Mouse (Mus musculus): ENCODE data around the gene Hfe. TPM values are rescaled to one million over a fixed set of nuclear protein-coding genes. Genes with fewer than 3 reads are reported as not detected.

Hfe gene
- polyA plus RNA-seq, 1 experiment from 2014 or later: 3.0 TPM

Small RNA genes within 50 kb of the gene (microRNA-seq; reads per million reads assigned to microRNA genes)
- not detected for gene Gm44314
- not detected for gene Gm44350
- gene Gm44484: not detected

Other genes with a start within 250 kb of the Hfe start
- 0.09 and 0.25 TPM in 2 replicates for gene Btn1a1, start 245.0 kb downstream of the Hfe start, polyA plus RNA-seq (2015; fragmentation: Nextera tagmentation; extraction: Ambion mirVana)
- gene Btn2a2, start 222.0 kb downstream of the Hfe start, polyA plus RNA-seq (2015; fragmentation: Nextera tagmentation; extraction: Ambion mirVana): not detected in 2 replicates
- gene Hist1h4h, start 179.8 kb downstream of the Hfe start, polyA plus RNA-seq (2015; fragmentation: Nextera tagmentation; extraction: Ambion mirVana): 3.3 and 5.1 TPM in 2 replicates
- 0.69 TPM in 1 of 2 replicates, not detected in the other for gene Hist1h2af, start 176.9 kb downstream of the Hfe start, polyA plus RNA-seq (2015; fragmentation: Nextera tagmentation; extraction: Ambion mirVana)
- gene Hist1h3g, start 175.4 kb downstream of the Hfe start, polyA plus RNA-seq (2015; fragmentation: Nextera tagmentation; extraction: Ambion mirVana): 2.2 TPM in 1 of 2 replicates, not detected in the other
- 0.15 and 0.44 TPM in 2 replicates for gene Hist1h2bh, start 167.5 kb downstream of the Hfe start, polyA plus RNA-seq (2015; fragmentation: Nextera tagmentation; extraction: Ambion mirVana)
- gene Hist1h3f, start 166.8 kb downstream of the Hfe start, polyA plus RNA-seq (2015; fragmentation: Nextera tagmentation; extraction: Ambion mirVana): 0.27 and 0.32 TPM in 2 replicates
- not detected in 2 replicates for gene Hist1h4f, start 159.2 kb downstream of the Hfe start, polyA plus RNA-seq (2015; fragmentation: Nextera tagmentation; extraction: Ambion mirVana)
- 0.14 and 0.15 TPM in 2 replicates for gene Hist1h1d, start 157.6 kb downstream of the Hfe start, polyA plus RNA-seq (2015; fragmentation: Nextera tagmentation; extraction: Ambion mirVana)
- 1.0 and 1.4 TPM in 2 replicates for gene Hist1h3e, start 148.5 kb downstream of the Hfe start, polyA plus RNA-seq (2015; fragmentation: Nextera tagmentation; extraction: Ambion mirVana)
- gene Hist1h2ae, start 139.6 kb downstream of the Hfe start, polyA plus RNA-seq (2015; fragmentation: Nextera tagmentation; extraction: Ambion mirVana): 14.8 and 15.4 TPM in 2 replicates
- gene Hist1h2bg, start 139.5 kb downstream of the Hfe start, polyA plus RNA-seq (2015; fragmentation: Nextera tagmentation; extraction: Ambion mirVana): 2.6 and 4.0 TPM in 2 replicates
- 1.3 and 1.5 TPM in 2 replicates for gene Hist1h2bf, start 136.7 kb downstream of the Hfe start, polyA plus RNA-seq (2015; fragmentation: Nextera tagmentation; extraction: Ambion mirVana)
- gene Hist1h2ad, start 136.5 kb downstream of the Hfe start, polyA plus RNA-seq (2015; fragmentation: Nextera tagmentation; extraction: Ambion mirVana): 1.6 TPM in 1 of 2 replicates, not detected in the other
- gene Hist1h3d, start 135.1 kb downstream of the Hfe start, polyA plus RNA-seq (2015; fragmentation: Nextera tagmentation; extraction: Ambion mirVana): 0.82 and 1.2 TPM in 2 replicates
- gene Hist1h4d, start 129.3 kb downstream of the Hfe start, polyA plus RNA-seq (2015; fragmentation: Nextera tagmentation; extraction: Ambion mirVana): 34.2 and 34.9 TPM in 2 replicates
- gene Hist1h2be, start 89.7 kb downstream of the Hfe start, polyA plus RNA-seq (2015; fragmentation: Nextera tagmentation; extraction: Ambion mirVana): 1.7 and 1.8 TPM in 2 replicates
- 5.4 and 5.5 TPM in 2 replicates for gene Hist1h1e, start 88.3 kb downstream of the Hfe start, polyA plus RNA-seq (2015; fragmentation: Nextera tagmentation; extraction: Ambion mirVana)
- 0.32 and 0.37 TPM in 2 replicates for gene Hist1h2ac, start 26.9 kb downstream of the Hfe start, polyA plus RNA-seq (2015; fragmentation: Nextera tagmentation; extraction: Ambion mirVana)
- 17.3 and 17.7 TPM in 2 replicates for gene Hist1h2bc, start 26.7 kb downstream of the Hfe start, polyA plus RNA-seq (2015; fragmentation: Nextera tagmentation; extraction: Ambion mirVana)
- gene Hist1h1t, start 15.0 kb downstream of the Hfe start, polyA plus RNA-seq (2015; fragmentation: Nextera tagmentation; extraction: Ambion mirVana): not detected in 2 replicates
- gene Hist1h4c, start 12.4 kb downstream of the Hfe start, polyA plus RNA-seq (2015; fragmentation: Nextera tagmentation; extraction: Ambion mirVana): 1.8 and 3.0 TPM in 2 replicates
- 6.9 and 8.3 TPM in 2 replicates for gene Hist1h1c, start 28.0 kb upstream of the Hfe start, polyA plus RNA-seq (2015; fragmentation: Nextera tagmentation; extraction: Ambion mirVana)
- 0.41 and 1.4 TPM in 2 replicates for gene Hist1h3c, start 34.7 kb upstream of the Hfe start, polyA plus RNA-seq (2015; fragmentation: Nextera tagmentation; extraction: Ambion mirVana)
- 0.37 and 0.83 TPM in 2 replicates for gene Hist1h2bb, start 35.9 kb upstream of the Hfe start, polyA plus RNA-seq (2015; fragmentation: Nextera tagmentation; extraction: Ambion mirVana)
- gene Hist1h2ab, start 40.3 kb upstream of the Hfe start, polyA plus RNA-seq (2015; fragmentation: Nextera tagmentation; extraction: Ambion mirVana): 4.6 and 7.2 TPM in 2 replicates
- 0.67 and 1.2 TPM in 2 replicates for gene Hist1h3b, start 41.4 kb upstream of the Hfe start, polyA plus RNA-seq (2015; fragmentation: Nextera tagmentation; extraction: Ambion mirVana)
- 2.0 TPM in 1 of 2 replicates, not detected in the other for gene Hist1h4b, start 46.2 kb upstream of the Hfe start, polyA plus RNA-seq (2015; fragmentation: Nextera tagmentation; extraction: Ambion mirVana)
- not detected in 2 replicates for gene Hist1h4a, start 50.4 kb upstream of the Hfe start, polyA plus RNA-seq (2015; fragmentation: Nextera tagmentation; extraction: Ambion mirVana)
- gene Hist1h3a, start 51.5 kb upstream of the Hfe start, polyA plus RNA-seq (2015; fragmentation: Nextera tagmentation; extraction: Ambion mirVana): 0.77 and 0.98 TPM in 2 replicates
- 0.41 and 0.48 TPM in 2 replicates for gene Hist1h1a, start 52.8 kb upstream of the Hfe start, polyA plus RNA-seq (2015; fragmentation: Nextera tagmentation; extraction: Ambion mirVana)
- not detected in 2 replicates for gene Trim38, start 59.1 kb upstream of the Hfe start, polyA plus RNA-seq (2015; fragmentation: Nextera tagmentation; extraction: Ambion mirVana)
- not detected in 2 replicates for gene Slc17a2, start 96.1 kb upstream of the Hfe start, polyA plus RNA-seq (2015; fragmentation: Nextera tagmentation; extraction: Ambion mirVana)
- not detected in 2 replicates for gene Slc17a3, start 128.6 kb upstream of the Hfe start, polyA plus RNA-seq (2015; fragmentation: Nextera tagmentation; extraction: Ambion mirVana)
- not detected in 2 replicates for gene Slc17a1, start 156.9 kb upstream of the Hfe start, polyA plus RNA-seq (2015; fragmentation: Nextera tagmentation; extraction: Ambion mirVana)
- gene Slc17a4, start 204.2 kb upstream of the Hfe start, polyA plus RNA-seq (2015; fragmentation: Nextera tagmentation; extraction: Ambion mirVana): not detected in 2 replicates
- not detected in 2 replicates for gene Hist1h2ba, start 223.3 kb upstream of the Hfe start, polyA plus RNA-seq (2015; fragmentation: Nextera tagmentation; extraction: Ambion mirVana)
- gene Hist1h2aa, start 223.6 kb upstream of the Hfe start, polyA plus RNA-seq (2015; fragmentation: Nextera tagmentation; extraction: Ambion mirVana): not detected in 2 replicates